In the genomic region with DNA sequence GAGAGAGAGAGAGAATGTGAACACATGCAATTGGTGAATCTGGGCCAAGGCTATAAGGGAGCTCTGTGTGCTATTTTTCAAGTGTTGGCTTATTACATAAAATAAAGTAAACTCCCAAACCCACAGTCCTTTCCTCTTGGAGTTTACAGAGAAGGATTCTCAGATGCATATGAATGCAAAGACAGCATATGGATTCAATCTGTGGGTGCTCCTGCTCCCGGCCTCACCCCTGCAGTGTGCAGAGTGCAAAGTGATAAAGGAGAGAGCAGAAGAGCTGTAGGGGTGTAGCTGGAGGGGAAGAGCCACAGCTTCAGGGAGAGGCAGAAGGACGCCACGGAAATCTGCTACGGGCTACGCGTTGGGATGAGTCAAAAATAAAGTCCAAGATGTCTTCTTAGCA, we compare ENCODE assay signal across 23 mouse cellular contexts.
"Had no signal": no experiment of that assay in that cellular context is flagged by ENCODE, and none has a peak within 500 bp of the region (broad histone marks: within the 10 kb centered on the region; RNA-seq: fewer than 3 reads in every experiment).

No protein-coding gene starts in this region.

- H3K4me3 ChIP-seq: kidney, embryonic 15.5 days; limb, embryonic 12.5 days; limb, embryonic 15.5 days; lung, embryonic 15.5 days; megakaryocyte, embryonic 14.5 days; midbrain, embryonic 10.5 days; midbrain, embryonic 13.5 days; myocyte; neural tube, embryonic 13.5 days; stomach, embryonic 15.5 days had no signal

- H3K27me3 ChIP-seq: kidney, embryonic 15.5 days; limb, embryonic 15.5 days; lung, embryonic 15.5 days; midbrain, embryonic 13.5 days; neural tube, embryonic 13.5 days; stomach, embryonic 15.5 days had no signal

- DNase-seq: kidney, adult 11 months; kidney, adult 8-10 months; kidney, postnatal 10 days; kidney, postnatal 36 days; liver, postnatal 0 days; lung, postnatal 14 days; right cerebral cortex, postnatal 14 days; spleen, adult 18-20 months; thymus, adult 18-20 months; thymus, postnatal 36 days had no signal

- H3K9me3 ChIP-seq: kidney, embryonic 15.5 days; limb, embryonic 12.5 days; limb, embryonic 15.5 days; lung, embryonic 15.5 days; megakaryocyte, embryonic 14.5 days; midbrain, embryonic 10.5 days; midbrain, embryonic 13.5 days; neural tube, embryonic 13.5 days; stomach, embryonic 15.5 days had no signal

- H3K27ac ChIP-seq: kidney, embryonic 15.5 days; limb, embryonic 12.5 days; limb, embryonic 15.5 days; liver, embryonic 14.5 days; lung, embryonic 15.5 days; midbrain, embryonic 10.5 days; midbrain, embryonic 13.5 days; neural tube, embryonic 13.5 days; stomach, embryonic 15.5 days had no signal

- H3K4me2 ChIP-seq: kidney, embryonic 15.5 days; limb, embryonic 12.5 days; limb, embryonic 15.5 days; liver, embryonic 11.5 days; lung, embryonic 15.5 days; midbrain, embryonic 13.5 days; neural tube, embryonic 13.5 days; stomach, embryonic 15.5 days had no signal

- H3K9ac ChIP-seq: kidney, embryonic 15.5 days; limb, embryonic 12.5 days; limb, embryonic 15.5 days; liver, embryonic 14.5 days; liver, postnatal 0 days; lung, embryonic 15.5 days; midbrain, embryonic 13.5 days; neural tube, embryonic 13.5 days; stomach, embryonic 15.5 days had no signal

- ATAC-seq: liver, postnatal 0 days; midbrain, embryonic 13.5 days; midbrain, embryonic 16.5 days had no signal

- H3K4me1 ChIP-seq: kidney, embryonic 15.5 days; limb, embryonic 12.5 days; stomach, embryonic 15.5 days had no signal

- H3K36me3 ChIP-seq: kidney, embryonic 15.5 days; limb, embryonic 12.5 days; limb, embryonic 15.5 days; lung, embryonic 15.5 days; midbrain, embryonic 10.5 days; midbrain, embryonic 13.5 days; neural tube, embryonic 13.5 days; stomach, embryonic 15.5 days had no signal
